Mouse (Mus musculus) brain, embryonic 18.5 days (tissue): Measurements from ENCODE around the gene C2cd5.

Experiments
- DNase-seq: peaks from one replicate; pipeline ENCODE4 v3.0.0-alpha.2; 2012; ENCODE audit warnings: low read depth, low spot score

Gene C2cd5

DNA sequence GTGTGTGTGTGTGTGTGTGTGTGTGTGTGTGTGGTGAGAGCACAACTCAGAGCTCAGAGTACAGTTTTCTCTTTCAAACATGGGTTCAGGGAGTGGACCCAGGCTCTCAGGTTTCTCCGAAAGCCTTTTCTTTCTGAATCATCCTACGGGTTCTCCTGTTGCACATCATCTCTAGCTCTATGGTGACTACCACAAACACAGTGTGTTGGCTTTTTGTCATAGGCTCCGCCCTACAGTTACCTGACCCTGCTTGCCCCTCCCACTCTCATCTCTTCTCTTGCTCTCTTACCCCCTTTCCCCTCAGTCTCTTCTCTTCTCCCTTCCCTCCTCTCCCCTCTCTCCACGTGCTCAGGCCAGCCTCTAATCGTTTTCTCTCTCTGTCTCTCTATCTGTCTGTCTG is 15.6 kb upstream of the C2cd5 start:
- no peak for DNase-seq

DNA sequence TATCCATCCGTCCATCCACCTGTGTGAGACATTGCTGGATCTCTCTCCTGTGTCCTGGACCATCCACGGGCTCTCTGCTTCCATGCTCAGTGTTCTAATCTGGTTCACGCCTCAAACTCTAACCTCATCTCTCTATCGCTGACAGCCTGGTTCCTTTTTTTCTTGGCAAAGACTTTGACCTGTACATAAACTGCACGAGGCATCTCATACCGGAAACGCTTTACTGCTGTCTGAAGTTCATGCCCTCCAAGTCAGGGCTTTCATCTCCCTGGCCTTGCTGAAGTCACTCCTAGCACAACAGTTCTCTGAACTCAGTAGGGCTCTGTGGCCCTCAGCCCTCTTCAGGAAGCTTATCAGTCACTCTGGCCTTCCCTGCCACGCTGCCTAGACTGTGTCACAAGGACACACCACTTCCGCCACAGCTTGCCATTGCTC is 15.1 kb upstream of the C2cd5 start:
- no peak for DNase-seq

DNA sequence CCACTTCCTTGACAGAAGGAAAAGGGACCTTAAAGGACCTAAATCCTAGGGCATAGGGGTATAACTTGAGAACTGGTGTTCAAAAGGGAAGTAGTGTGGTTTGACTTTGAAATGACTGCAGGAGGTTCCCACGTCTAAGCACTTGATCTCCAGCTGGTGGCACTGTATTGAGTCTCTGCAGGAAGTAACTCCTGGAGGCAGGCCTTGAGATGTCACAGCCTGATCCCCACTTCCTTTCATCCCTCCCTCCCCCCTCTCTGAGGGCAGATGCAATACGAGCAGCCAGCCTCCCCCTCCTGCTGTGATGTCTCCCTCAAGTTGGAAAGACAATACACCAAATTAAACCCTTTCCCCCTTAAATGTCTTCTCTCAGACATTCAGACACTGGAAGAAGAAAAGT is 14.6 kb upstream of the C2cd5 start:
- no peak for DNase-seq

DNA sequence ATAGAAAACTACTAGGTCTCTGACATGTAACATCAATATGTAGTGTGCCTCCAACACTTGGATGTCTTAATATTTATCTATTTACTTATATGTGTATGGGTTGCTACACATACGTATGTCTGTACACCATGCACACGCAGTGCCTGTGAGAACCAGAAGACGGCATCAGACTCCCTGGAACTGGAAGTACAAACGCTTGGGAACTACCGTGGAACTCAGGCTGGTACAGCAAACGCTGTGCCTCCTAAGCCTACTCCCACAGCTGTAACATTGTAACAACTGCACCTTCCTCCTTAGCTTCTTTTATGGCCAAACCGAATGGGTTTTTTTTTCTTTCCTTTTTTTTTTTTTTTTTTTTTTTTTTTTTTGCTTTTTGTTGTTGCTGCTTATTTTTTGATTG is 10.4 kb upstream of the C2cd5 start:
- no peak for DNase-seq

DNA sequence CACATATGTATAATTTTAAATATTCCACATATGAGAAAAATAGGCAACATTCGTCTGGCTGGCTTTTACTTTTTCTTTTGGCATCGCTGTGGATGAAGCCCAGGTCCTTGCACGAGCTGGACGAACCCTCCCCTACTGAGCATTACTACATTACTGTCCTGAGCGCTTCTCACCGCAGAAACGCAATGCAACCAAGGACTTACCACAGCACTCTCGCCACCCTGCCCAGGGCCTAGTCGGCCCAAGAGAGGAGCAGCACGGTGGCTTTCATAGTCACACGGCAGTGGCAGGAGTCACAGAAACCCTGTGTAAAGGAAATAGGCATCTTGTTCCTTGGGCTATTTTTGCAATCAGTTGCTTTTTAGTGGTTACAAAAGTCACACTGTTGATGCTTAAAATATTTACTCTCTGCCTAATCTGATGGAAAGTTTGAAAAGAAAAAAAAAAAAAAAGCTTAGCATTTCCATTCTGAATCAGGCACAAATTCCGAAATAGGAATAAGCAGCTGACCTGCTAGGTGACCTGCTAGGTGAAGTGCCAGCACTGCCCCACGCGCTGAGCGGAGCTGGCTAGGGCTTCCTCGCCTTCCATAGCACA is 9.8 kb upstream of the C2cd5 start:
- no peak for DNase-seq

DNA sequence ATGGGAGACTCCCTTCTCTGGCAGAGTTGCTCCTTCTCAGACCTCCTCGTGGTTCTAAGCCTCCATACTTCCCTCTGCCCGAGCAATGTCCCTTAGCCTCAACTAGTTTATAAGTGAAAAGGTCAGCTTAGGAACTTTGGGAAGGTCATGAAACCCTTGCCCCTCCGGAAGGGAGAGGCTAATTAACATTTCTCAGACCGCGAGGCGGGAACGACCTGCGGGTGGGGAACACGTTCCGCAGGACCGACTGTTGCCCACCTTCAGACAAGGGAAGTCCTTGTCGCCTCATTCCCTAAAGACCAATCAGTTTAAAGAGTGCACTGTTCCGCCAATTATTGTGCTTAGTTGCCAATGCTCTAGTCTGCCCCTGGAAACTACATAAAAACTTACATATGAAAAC is 8.1 kb upstream of the C2cd5 start:
- DNase-seq = no peak

DNA sequence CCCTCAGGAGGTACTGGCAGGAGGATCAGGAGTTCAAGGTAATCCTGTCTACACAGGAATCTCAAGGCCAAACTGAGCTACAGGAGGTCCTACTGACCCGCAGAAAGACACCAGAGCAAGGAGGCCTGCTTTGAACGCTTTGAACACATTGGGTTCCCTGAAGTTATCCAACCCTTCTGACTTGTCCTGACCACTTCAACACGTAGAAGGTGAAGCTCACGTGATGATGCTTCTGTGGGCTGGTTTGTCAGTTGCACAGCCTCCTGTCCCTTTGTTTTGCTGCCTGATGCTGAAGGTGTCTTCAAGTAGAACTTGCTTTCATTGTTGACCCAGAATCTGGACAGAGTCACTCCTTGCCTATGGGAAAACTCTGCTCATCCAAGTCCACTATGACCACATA is 7.7 kb upstream of the C2cd5 start:
- no peak for DNase-seq

DNA sequence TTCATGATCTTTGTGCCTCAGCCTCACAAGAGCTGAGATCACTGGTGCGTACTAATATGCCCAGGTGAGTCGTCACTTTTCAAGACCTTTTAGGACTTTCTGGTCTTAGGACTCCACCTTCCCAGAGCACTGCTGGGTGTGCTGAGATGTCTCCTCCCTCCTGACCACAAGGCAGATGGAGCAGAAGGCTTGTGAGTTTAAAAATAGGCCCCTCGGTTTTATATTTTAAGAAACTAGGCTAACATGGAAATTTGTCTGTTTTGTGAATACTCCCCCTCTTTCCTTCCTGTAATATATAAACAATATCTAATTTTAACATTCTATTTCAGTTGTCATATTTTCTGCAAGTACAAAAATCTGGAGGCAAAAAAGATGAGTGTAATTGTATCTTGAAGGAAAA is 5.8 kb upstream of the C2cd5 start:
- DNase-seq = no peak

DNA sequence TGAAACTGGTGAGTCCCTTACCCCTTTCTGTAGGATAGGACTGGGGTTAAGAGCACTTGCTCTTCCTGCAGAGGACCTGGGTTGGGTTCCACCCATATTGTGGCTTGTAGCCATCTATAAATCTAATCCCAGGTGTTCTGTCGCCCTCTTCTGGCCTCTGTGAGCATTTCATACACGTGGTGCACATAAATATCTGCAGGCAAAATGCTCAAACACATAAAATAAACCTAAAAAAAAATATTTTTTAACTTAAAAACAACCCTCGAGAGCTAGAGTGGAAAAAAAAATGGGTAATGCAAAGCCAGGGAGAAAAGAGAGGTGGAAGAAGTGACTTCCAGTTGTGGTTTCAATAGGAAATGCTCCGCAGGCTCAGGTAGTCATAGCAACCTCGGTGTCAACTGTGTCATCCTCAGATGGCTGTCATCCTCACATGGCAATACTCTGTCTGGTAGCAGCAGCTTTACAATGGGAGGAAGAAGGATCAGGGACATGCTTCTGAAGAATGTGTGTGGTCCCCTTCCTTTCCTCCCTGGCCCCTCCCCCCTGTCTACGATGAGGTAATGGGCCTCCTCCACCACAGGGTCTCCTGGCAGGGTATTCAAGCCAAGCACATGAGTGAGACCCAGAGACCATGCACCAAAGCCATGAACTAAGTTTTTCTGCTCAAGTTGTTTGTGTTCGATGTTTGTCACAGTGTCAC is 4.2 kb upstream of the C2cd5 start:
- DNase-seq = no peak

DNA sequence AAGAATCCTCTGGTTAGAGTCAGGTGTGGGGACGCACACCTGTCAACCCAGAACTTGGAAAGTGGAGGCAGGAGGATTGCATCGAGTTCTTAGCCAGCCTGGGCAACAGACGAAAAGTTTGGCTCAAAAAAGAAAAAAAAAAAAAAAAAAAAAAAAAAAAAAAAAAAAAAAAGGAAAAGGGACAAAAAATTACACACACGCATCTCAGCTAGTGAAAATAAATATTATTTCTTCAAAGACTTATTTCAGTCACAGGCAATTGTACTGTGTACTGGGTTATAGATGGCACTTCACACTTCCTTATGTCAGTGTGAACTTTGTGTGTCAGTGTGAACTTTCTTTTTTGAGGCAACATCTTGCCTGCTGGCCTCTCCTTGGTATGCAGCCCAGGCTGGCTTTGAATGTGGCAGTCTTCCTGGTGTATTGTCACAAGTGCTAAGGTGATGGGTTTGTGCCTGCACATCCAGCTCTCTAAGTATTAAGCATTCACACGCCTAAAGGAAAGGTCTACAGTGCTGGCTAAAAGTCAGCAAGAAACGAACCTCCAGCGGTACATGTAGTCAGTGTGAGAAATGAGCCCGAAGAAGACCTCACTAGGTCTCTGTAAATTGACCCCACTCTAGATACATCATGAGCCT is 656 bp upstream of the C2cd5 start:
- DNase-seq = no peak

DNA sequence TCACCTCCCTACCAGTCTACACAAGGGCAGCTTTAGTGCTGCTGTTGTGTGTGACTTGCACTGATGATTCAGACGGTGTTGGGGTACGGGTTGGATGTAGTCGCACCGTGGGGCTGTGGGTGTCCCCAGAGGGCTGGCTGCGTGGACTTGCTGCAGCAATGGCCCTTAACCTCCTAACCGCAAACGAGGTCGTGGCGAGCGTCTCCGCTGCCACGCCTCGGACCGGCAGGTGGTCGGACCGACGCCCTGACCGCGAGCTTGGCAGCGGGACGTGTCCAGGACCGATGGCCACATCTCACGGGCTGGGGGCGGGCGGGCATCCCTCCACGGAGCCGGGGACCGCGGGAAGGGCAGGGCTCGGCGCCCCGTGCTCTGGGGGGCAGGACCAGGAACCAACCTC is 660 bp downstream of the C2cd5 start:
- DNase-seq = peak; percentile 10

DNA sequence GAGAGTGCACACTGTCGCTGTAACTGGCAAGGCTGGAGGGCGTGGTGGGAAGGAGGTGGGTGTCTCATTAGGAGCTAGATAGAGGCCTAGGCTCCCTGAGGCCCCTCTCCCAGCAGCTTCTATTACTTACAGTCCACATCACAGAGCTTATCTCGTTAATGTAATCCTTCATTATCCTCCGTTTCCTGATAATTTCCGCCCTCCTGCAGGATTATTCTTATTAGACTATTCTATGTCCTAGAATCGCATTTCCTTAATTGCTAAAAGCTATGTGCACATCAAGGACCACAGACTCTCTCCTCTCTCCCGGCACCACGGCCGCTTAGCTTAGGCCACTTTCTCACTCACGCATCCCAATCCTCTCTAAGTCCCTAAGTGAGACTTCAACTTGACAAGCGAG is 4.8 kb downstream of the C2cd5 start:
- DNase-seq = no peak

DNA sequence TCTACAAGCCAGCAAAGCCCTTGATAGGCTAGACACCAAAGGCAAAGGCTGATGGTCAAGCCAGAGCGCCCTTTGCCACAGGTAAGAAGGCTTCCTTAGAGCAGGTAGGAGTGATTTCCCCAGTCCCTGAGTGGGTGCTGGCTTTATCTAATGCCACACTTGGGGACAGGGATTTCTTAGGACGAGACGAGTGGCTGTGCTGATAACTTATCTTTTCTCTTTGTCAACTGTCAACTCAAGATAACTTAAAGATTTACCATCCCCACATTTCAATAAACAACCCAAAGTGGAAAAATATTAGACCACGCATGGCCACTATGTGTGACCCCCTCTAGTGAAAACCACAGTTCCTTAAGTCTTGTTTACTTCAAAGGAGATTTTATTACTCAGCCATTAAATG is 7.1 kb downstream of the C2cd5 start:
- DNase-seq = no peak

DNA sequence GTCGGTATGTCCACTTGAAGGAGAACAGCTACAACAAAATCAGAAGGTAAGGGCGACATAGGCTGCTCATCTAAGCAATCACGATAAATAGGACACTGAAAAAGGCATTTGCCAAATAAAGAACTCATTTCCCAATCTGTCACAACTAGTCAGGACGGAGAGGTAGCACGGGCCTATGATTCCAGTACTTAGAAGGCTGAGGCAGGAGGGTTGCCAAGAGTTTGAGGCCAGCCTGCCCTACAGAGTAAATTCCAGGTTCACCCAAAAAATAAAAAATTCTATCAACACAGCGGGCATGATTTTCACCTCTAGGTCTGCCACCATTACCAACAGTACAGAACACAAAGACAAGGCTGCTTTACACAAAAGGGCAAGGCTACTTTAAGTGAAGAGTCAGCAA is 8.9 kb downstream of the C2cd5 start:
- DNase-seq = no peak

DNA sequence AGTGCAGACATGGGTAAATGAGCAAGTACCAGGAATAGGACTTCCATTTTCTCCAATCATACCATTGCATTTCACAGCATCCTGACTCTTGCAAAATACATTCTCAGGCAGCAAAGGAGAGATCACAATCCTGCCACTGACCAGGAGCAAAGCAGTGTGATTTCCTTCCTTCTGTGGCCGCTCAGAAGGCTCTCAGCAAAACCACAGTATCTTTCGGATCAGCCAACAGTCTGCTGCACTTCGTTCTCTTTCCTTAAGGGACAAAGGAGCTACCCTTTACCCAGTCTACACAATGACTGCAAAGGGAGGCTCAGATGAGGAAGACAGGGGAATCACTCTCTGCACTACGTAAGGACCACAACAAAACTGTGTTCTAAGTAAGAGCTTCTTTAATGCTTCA is 12.6 kb downstream of the C2cd5 start:
- no peak for DNase-seq

DNA sequence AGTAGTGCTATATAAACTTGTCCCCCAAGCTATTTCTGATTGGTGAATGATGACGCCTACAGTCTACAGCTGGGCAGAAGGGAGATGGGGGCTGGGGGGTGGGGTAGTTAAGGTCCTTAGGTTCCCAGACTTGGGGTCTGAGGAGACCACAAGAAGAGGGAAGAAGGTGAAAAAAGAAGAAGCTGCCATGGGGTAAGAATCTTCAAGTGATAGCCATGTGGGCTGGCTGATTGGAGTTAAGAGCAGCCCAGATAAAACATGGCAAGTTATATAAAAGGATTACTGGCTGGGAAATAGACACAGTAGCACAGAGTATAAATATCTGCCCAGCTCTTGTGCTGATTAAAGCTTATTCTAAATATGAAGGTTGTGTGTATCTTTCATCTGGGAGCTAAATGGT is 14.0 kb downstream of the C2cd5 start:
- no peak for DNase-seq

DNA sequence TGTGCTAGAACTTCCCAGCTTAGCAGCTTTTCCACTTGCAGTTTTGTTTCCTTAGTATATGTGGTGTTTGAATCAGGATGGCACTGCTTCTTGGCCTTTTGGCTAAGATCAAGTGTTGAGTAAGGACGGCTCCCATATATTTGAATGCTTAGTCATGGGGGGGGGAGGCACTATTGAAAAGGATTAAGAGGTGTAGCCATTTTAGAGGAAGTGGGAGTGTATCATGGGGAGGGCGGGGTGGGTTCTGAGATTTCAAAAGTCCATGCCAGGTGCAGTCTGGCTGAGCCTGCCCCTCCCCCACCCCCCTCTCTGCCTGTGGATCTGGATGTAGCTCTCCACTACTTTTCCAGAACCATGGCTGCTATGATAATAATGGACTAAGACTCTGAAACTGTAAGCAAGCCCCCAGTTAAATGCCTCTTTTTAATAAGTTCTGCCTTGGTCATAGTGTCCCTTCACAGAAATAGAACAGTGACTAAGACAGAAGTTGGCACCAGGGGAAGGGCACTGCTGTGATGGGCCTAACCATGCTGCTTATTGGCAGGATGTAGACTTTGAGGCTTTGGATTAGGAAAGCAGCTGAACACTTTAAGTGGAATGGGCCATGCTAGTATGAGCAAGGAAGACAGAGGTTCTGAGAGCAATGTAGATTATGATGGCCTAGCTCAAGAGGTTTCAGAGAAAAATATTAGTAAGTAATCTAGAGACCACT is 15.5 kb downstream of the C2cd5 start:
- DNase-seq = no peak

DNA sequence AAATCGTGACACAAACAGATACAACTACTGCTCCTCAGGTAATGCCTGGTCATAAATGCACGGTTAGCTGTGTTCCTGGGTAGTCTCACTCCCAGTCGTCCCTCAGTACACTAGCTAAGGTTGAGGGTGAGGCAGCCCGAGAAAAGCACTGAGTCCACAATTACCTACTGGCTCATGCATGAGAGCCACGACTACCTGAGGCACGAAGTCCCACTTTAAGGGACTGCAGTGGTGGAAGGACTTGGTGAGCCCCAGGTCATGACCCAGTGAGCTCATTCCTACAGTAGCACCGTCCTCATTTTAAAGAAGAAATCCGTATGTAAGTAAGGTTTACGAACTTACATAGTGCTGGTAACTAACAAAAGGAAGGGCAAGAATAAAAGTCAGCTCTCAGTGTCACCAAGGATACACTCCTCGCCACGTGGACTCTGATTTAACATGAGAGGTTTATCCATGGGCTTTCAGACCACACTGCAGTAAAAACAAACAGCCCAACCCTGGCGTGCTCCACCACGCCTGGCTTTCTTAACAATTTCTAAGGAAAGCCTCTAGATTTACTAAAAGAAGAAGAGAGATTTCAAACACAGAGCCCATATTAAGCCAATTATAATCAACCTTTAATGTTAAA is 18.3 kb downstream of the C2cd5 start:
- no peak for DNase-seq

DNA sequence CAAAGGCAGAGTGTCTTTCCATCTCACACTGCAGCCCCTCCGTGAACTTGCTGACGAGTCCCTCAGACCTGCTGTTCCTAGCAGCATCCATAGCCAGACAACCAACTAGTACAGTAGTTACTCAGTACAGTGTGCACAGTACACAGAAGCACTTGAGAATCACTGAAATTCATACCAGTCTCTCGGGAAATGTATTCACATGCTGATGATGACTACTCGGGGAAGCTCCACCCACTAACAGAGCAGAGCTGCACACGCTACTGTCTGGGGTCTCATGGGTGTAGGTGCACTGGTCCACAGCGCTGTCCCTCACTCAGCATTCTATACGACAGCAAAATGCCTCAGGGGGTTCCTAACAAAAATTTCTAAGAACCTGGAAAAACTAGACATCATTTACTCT is 19.2 kb downstream of the C2cd5 start:
- no peak for DNase-seq

DNA sequence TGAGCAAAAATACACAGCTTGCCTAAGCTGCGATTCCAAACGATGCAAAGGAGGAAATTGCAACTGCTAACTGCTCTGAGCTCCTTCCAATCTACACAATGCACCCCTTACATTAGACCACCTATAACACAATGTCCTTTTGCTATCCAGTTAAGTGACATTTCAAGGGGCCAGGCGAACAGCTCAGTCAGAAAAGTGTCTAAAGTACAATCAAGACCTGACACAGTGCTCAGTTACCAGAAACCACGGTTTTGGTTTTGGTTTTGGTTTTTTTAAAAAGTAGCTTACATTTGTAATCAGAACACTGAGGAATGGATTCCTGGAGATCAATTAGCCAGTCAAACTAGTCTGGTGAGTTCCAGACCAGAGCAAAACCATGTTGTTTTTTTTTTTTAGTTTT is 20.8 kb downstream of the C2cd5 start:
- DNase-seq = no peak

DNA sequence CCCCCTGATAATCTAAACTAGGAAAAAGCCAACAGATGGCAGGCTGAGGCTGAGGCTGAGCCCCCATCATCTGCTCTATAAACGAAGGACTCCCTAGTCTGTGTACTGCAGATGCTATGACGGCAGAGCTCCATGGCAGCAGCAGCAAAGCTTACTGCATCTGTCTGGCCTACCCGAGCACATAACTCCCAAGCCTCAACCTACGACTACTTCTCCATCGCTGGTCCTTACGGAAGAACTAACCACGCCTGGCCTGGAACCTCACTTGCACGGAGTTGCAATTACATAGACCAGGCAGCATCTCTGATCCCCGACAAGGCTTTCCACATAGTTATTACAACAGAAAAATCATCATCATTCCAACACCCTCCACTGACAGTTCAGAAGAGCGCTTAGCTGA is 23.5 kb downstream of the C2cd5 start:
- DNase-seq = no peak

DNA sequence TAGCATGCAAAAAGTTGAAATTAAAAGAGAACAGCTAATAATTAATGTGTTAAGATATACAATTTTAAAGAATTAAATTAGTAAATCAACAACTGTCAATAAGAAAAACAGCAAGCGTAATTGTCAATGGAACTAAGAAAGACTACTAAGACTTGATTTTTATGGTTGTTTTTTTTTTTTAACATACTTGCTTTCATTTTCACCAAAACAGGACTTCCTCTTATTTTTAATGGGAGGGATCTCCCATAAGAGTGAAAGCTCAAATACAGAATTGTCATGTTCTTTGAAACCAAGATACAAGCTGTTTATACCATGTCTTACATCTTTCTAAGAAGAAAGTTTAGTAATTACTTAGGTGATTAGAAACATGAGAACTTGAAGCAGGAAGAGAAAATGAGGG is 26.0 kb downstream of the C2cd5 start:
- no peak for DNase-seq
